Mouse (Mus musculus) gastrocnemius, adult 8-10 months (tissue): ENCODE measurements around the gene Tepp. TPM values are rescaled to one million over a fixed set of nuclear protein-coding genes. Genes with fewer than 3 reads are reported as not detected.

ENCODE experiments used
- DNase-seq, 2 experiments: peaks; one replicate each; pipeline ENCODE4 v3.0.0; 2022; ENCODE audit warnings: low spot score in 2 of 2
- total RNA-seq, 4 experiments: library from RNA; stranded (reverse); gene quantifications; 2 replicates each; pipeline ENCODE4 v1.2.4; 2022

Tepp gene
- total RNA-seq, 4 experiments from 2014 or later, result not detected

DNA sequence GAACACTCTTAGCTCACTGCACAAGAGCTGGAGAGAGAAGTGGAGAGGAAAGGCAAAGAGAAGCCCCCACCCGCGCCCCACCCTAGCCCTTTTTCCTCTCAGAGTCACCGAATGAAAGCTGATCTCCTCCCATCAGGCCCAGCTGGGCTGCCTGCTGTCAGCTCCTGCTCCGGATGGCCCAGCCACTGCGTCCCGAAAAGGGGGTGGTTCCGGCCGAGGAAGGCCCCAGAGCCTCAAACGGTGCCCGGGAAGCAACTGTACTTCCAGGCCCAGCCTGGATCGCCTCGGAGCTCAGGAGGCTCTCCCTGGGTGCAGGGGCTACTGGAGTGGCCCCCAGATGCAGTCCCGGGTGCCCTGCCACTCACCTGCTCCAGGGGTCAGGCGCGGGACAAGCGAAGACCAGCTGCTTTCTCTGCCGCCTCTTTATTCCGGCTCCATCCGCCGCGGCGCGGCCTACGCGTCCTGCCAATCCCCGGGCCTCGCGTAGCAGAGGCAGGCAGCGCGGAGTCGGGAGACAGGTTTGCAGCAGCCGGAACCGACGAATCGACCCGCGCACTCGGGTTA lies 20.9 kb downstream of the Tepp start:
- peak in 1 of 2 experiments; percentile 44 for DNase-seq

- peak; percentile 92 for DNase-seq
Measured at GRCm38 (mm10) chr8:95331720-95332436, 21.5 kb downstream of the Tepp start, which contains the start of the genes Zfp319 and Usb1. Gene Zfp319, minus strand, starts transcription at chr8:95331950. Gene Usb1, plus strand, starts transcription at chr8:95332284.

DNA sequence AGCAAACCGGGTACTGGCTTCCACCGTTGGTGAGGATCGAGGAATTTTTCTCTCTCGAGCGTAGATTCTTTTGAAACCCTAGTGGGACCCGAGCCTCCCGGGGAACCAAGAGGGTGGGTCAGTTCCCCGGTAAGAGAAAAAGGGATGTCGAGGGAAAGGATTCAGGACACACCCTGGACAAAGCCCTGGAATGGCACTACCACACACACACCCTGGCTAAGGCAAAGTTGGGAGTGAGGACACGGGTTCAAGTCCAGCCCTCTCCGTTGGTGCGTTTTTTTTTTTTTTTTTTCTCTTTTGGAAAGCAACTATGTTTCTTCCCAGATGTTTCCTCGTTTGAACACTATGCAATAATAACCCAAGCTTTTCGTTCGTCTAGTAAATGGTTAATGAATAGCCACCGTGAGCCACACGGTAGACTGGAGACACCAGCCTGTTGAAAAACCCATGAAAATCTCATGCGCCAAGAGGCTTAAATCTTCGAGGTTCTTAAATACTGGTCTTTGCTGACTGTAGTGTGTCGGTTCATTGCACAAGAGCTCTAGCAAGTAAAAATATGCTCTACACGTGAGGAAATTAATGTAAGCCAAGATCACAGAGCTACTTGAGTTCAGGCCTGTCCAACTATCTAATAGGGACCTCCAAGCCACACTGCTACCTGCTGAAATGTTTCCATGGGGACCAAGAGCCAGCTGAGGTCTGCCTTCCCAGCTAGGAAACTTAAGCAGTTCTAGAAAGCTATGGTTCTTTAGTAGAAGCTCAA lies 22.3 kb downstream of the Tepp start:
- DNase-seq, result no peak

- DNase-seq, result no peak
Measured at GRCm38 (mm10) chr8:95335706-95336105, 25.3 kb downstream of the Tepp start.

- DNase-seq, result no peak
Measured at GRCm38 (mm10) chr8:95336363-95336762, 26.0 kb downstream of the Tepp start.

DNA sequence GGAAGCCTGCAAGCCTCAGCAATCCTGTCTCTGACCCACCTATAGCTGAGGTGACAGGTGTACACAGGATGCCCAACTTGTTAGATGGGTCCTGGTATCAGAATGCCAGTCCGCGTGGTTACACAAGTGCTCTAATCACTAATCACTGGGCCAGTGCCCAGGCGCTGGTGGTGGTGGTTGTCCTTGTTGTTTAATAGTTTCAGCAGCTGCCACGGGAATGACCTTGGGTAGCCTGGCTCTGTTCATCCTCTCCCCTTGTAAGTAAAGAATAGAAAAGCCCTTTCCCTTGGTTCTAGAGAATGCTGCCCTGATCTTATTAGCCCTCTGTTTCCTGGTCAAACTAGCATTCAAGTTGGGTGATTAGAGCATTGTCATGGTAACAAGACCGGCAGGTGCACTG lies 31.4 kb downstream of the Tepp start:
- no peak for DNase-seq

DNA sequence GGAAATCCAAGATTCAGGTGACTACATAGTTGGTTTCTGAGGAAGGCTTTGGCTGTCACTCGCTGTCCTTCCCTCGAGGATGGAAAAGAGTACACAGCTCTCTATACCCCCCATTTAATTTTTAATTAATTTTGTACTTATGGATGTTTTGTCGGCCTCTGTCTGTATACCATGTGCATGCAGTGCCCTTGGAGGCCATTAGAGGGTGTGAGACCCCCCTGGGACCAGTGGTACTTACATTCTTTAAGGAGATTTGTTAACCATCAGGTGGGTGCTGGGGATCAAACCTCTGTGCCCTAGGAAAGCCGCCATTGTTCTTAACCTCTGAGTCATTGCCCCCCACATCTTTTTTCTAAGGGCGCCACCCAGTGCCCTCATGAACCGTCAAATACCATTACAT lies 34.3 kb downstream of the Tepp start:
- no peak for DNase-seq

DNA sequence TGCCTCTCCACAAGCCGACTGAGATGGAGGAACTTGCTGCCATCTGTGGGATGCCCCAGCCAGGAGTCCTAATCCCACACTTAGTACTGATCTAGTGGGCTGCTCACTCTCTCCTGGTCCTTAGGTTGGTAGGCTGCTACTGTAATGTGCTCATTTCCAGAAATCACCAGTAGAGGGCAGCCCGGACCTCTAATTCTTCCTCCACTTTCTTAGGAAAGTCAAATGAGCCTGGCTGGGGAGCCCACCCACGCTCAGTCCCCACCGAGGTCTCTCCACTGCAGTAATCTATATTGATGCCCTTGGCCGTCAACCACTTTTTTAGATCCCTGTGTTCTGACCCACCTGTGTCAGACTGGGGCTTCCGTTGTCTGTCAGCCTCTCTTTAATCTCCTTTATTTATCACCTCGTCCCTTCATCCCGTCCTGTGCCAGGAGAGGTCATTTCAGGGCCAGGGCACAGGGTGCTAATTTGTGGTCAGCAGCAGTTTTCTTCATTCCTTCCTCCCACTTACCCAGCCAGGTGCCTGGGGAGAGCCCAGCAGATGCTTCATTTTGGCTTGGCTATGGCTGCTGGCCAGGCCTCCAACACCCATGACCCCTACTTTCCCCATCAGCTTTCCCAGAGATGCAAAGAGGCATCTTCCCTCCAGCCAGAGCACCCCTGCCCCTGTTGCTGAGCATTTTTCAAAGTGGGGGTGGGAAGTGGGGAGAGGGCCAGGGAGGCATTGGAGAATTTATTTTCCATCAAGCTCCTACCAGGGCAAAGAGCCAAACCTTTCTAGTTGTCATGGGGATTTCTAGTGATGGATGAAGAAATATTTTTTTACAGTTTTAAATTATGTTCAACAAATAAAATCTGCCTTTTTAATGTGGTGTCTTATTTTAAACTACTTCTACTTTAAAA lies 36.5 kb downstream of the Tepp start:
- DNase-seq, result peak; percentile 48 to 52

GRCm38 (mm10) chr8:95348356-95348755 lies 38.0 kb downstream of the Tepp start:
- no peak for DNase-seq

GRCm38 (mm10) chr8:95348811-95349630 lies 38.7 kb downstream of the Tepp start:
- DNase-seq, result peak; percentile 56 to 66

DNA sequence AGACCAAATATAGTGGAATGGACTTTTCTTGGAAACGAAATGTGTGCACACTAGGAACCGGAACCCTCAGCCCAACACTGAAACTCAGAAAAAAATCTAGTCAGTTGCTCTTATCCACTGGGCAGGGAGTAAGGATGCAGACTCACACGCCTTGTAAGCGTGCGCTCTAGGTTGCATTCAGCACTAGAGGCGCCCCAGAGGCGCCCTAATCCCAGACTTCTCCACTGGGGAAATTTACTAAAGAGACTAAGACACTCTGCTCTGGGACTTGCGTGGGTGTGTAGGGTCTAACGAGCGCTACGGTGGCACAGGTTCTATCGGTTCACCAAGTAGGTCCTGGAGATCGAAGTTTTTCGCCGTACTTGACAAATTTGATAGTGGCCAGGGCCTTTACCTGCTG lies 41.1 kb downstream of the Tepp start:
- DNase-seq, result no peak

DNA sequence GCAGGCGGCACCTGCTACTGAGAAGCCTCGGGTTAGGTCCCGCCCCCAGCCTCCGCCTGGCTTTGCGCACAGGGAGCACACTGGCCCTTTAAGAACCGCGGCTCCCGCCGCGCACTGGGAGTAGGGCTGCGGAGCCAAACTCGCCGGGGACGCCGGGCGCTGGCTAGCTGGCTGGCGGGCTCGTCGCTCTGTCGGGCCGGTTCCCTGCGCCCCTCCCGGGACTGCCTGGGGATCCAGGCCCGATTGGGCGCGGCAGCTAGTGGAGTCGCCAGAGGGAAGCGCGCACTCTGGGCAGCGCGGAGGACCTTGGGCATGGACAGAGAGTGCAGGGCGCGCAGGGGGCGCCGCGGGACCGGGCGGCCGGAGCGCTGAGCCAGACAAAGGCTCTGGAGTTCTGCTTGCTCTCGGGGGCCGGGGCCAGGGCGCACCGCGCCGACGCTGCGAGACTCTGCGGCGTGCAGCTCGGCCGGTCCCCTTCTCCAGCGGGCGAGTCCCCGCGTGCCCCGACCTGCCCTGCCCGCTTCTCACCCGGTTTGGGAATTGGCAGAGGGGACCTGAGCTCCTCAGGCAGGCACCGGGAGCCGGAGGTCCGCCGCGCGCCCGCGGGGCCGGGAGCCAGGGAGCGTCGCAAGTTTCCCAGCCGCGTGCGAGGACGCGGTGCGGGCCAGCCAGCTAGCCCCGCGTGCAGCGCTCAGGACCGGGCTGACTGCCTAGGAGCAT lies 41.9 kb downstream of the Tepp start, which contains the start of gene Mmp15:
TSS of gene Mmp15 (plus strand) at position 118 of the 720 bp plus-strand sequence.
- peak; percentile 62 to 80 for DNase-seq

DNA sequence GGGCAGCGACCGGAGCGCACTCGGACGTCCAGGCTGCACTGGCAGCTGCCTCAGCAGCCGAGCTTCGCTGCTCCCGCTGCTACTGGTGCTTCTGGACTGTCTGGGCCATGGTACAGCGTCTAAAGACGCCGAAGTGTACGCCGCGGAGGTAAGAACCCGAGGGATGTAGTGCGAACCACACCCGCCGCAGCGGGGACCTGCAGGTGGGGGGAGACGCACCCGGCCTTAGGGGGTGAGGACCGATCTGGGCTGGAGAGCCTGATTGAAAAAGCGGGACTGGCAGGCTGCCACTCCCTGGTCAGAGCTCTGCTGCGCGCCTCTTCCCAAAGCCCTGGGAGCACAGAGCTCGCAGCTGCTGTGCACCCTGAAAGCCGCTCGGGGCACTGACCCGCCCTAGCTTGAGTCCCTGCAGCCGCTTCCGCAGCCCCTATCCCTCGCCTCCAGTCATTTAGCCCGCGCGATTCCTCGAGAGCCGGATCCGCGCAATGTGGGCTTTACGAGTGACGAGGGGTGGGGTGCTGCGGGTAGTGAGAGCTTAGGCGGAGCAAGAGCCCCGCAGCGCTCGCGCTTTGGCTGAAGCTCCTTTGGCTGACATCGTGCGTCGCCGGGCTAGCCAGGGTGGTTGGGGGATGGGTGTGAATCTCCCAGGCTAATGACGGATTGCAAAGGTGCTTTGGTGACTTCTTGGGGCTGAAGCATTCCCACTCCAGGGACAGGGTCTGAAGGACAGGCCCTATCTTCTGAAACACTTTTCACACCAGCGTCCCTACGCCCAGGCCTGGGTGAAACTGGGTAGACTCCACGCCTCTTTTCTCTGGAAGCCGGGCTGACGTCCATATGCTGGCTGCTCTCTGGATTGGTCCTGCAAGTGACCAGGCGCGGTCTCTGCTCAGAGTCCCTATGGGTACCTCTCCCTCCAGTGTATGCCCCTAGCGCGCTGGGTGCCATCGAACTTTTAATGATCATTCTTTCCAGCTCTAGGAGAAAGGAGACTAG lies 42.8 kb downstream of the Tepp start:
- DNase-seq, result peak in 1 of 2 experiments; percentile 21

- DNase-seq, result no peak
Measured at GRCm38 (mm10) chr8:95354606-95355005, 44.2 kb downstream of the Tepp start.

DNA sequence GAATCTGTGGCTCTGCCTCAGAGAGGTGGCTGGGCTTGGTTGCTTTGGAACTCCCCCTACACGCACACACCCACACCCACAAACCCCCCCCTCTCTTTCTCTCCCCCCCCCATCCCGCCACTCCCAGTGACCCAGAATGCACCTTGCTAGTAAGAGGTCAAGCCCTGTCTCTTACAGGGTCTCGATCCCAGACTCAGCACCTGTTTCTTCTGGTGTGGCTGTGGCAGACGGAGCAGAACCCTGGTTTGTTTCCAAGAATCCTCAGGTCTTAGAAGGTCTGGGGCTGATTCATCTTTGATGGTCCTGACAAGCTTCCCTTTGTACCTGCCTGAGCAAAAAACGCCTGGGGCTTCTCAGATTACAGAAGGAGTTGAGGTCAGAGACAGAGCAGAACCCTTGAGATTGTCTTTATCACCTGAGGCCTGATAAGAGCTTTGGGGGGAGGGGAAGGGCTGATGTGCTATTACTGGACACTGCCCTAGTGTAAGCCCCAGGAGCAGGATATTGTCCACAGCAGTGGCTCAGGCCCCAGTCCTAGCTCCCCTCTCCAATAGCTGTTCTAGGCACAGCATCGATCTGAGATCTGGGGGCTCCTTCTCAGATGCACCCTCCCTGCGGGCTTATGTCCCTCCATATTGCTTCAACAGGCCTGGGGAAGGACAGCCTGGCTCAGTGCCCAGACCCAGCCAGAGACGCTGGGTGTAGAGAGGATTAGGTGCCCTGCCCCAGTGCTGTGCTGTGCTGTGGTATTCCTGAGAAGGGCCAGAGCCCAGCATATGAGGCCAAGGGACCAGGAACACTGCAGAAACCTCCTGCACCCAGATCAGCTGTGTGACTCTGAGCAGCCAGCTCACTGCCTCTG lies 48.4 kb downstream of the Tepp start:
- no peak for DNase-seq

- DNase-seq, result no peak
Measured at GRCm38 (mm10) chr8:95360181-95361015, 50.0 kb downstream of the Tepp start.

GRCm38 (mm10) chr8:95361016-95361341 lies 50.6 kb downstream of the Tepp start:
- no peak for DNase-seq
